Mouse (Mus musculus): ENCODE measurements around the gene Sh2b2. TPM values are rescaled to one million over a fixed set of nuclear protein-coding genes. Genes with fewer than 3 reads are reported as not detected.

Sh2b2 gene
- total and polyA plus RNA-seq, 2 experiments from 2014 or later: 20.9 to 58.0 TPM

DNA sequence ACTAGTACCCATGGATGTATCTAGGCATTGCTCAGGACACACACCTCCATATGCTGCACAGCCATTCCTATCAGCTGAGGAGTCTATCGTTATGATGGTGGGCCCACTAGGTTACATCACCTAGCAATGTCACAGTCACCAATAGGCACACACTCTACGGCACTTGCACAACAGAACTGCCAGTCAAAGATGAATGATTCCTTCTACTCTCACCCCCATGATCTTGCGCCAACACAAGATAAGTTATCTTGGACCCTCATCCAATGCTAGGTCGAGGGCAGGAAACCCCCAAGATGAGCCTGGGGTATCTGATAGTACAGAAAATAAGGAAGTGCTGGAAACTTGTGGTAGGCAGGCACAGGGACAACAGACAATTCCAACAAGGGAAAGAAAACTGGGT, 63.5 kb downstream of the Sh2b2 start:
- H3K9me3 ChIP-seq (ENCODE audit: low read length): no peaks in the 10 kb centered on the region
- no peak overlapping the region for H3K4me3 ChIP-seq (ENCODE audit: low read depth, low read length)
- DNase-seq (ENCODE audit: low spot score) (no peak), ATAC-seq (ENCODE audit: low FRiP score) (no peak)
- no peak overlapping the region for H3K4me2 ChIP-seq (ENCODE audit: low read depth, low read length, poor library complexity, severe bottlenecking)
- no peak overlapping the region for H3K9ac ChIP-seq (replicated peaks; ENCODE audit: low read length, poor library complexity, severe bottlenecking)
- no peaks in the 10 kb centered on the region for H3K27me3 ChIP-seq (ENCODE audit: insufficient read depth, low read length)
- H3K27ac ChIP-seq (ENCODE audit: low read depth, low read length): no peak overlapping the region
- WGBS: 97% methylated on average over 4 of the region's 4 CpGs
- H3K36me3 ChIP-seq (ENCODE audit: insufficient read depth, low read length): peaks cover 65% of the 10 kb centered on the region
- TF ChIP-seq CTCF (IDR thresholded peaks at IDR 0.05): no peak
- no peaks in the 10 kb centered on the region for H3K4me1 ChIP-seq (ENCODE audit: insufficient read depth, low read length)

DNA sequence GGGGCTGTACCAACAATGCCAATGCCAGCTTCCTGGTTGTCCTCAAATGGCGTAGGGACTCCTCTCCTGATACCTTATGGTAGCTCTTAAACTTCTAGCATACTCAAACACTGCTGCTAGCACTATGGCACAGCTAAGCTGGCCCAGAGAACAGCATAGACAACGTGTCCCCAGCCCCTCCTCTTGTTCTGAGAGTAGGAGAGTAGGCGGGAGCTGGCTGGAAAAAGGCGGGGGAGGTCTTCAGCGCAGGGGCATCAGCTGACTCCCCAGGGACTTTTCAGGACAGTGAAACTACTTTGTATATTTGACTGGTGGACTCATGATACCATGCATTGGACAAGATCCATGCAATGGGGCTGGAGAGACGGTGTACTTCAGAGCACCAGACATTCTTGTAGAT, 64.3 kb downstream of the Sh2b2 start:
- DNase-seq (ENCODE audit: low spot score): no peak
- Histone ChIP-seq H3K27me3 (ENCODE audit: insufficient read depth, low read length) (no peaks in the 10 kb centered on the region), H3K27ac (ENCODE audit: low read depth, low read length) (no peak overlapping the region), H3K36me3 (ENCODE audit: insufficient read depth, low read length) (peaks cover 66% of the 10 kb centered on the region), H3K4me1 (ENCODE audit: insufficient read depth, low read length) (no peaks in the 10 kb centered on the region), H3K9me3 (ENCODE audit: low read length) (no peaks in the 10 kb centered on the region), H3K4me2 (ENCODE audit: low read depth, low read length, poor library complexity, severe bottlenecking) (no peak overlapping the region), H3K4me3 (ENCODE audit: low read depth, low read length) (no peak overlapping the region), H3K9ac (replicated peaks; ENCODE audit: low read length, poor library complexity, severe bottlenecking) (no peak overlapping the region)
- 92% methylated on average over 6 of the region's 6 CpGs for WGBS
- no peak for TF ChIP-seq CTCF (IDR thresholded peaks at IDR 0.05)
- ATAC-seq (ENCODE audit: low FRiP score): no peak

DNA sequence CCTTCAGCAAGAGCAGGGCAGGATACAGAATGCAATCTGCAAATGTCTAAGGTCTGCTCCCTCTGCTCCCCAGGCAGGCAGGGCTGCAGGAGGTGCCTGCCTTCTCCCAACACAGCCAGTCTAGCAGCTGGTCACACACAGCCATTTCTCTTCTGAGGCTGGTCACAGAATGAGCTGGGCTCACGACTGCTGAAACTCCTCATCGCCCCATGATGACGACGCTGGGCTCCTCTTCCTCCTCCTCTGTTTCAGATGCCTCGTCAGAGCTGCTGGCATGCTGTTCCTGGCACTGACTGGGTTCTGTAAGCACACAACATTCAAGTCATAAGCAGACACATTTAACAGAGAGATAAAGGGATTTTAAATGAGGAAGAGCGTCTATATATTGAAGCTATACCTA, 65.2 kb downstream of the Sh2b2 start:
- no peak for ATAC-seq (ENCODE audit: low FRiP score)
- no peaks in the 10 kb centered on the region for H3K27me3 ChIP-seq (ENCODE audit: insufficient read depth, low read length)
- no peak for TF ChIP-seq CTCF (IDR thresholded peaks at IDR 0.05)
- no peak overlapping the region for H3K4me3 ChIP-seq (ENCODE audit: low read depth, low read length)
- peaks cover 62% of the 10 kb centered on the region for H3K36me3 ChIP-seq (ENCODE audit: insufficient read depth, low read length)
- no peak overlapping the region for H3K9ac ChIP-seq (replicated peaks; ENCODE audit: low read length, poor library complexity, severe bottlenecking)
- 93% methylated on average over 6 of the region's 6 CpGs for WGBS
- no peak overlapping the region for H3K4me2 ChIP-seq (ENCODE audit: low read depth, low read length, poor library complexity, severe bottlenecking)
- H3K9me3 ChIP-seq (ENCODE audit: low read length): no peaks in the 10 kb centered on the region
- no peak overlapping the region for H3K27ac ChIP-seq (ENCODE audit: low read depth, low read length)
- no peak for DNase-seq (ENCODE audit: low spot score)
- no peaks in the 10 kb centered on the region for H3K4me1 ChIP-seq (ENCODE audit: insufficient read depth, low read length)

DNA sequence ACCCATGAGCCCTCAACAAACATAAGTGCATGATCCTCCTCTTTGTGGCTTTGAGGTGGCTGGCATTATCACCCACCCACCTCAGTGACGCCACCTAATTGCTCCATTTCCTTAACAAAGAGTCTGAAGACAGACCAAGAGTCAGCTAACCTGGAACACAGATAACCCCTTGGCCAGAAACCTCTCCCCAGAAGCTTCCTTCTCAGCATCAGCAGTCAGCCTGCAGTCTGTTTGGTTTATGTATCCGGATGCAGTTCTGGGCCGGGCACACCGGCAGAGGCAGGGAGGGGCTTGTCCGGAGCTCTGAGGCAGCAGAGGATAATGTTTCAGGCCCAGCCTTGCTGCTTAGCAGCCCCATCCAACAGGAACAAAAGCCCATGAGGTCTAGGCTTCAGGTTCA, 66.8 kb downstream of the Sh2b2 start:
- TF ChIP-seq CTCF (IDR thresholded peaks at IDR 0.05): no peak
- H3K9me3 ChIP-seq (ENCODE audit: low read length): no peaks in the 10 kb centered on the region
- ATAC-seq (ENCODE audit: low FRiP score) (no peak), DNase-seq (ENCODE audit: low spot score) (no peak)
- H3K27me3 ChIP-seq (ENCODE audit: insufficient read depth, low read length): no peaks in the 10 kb centered on the region
- no peaks in the 10 kb centered on the region for H3K4me1 ChIP-seq (ENCODE audit: insufficient read depth, low read length)
- whole genome bisulfite sequencing: 66% methylated on average over 5 of the region's 5 CpGs
- H3K4me2 ChIP-seq (ENCODE audit: low read depth, low read length, poor library complexity, severe bottlenecking): no peak overlapping the region
- H3K9ac ChIP-seq (replicated peaks; ENCODE audit: low read length, poor library complexity, severe bottlenecking): no peak overlapping the region
- H3K4me3 ChIP-seq (ENCODE audit: low read depth, low read length): no peak overlapping the region
- peaks cover 55% of the 10 kb centered on the region for H3K36me3 ChIP-seq (ENCODE audit: insufficient read depth, low read length)
- no peak overlapping the region for H3K27ac ChIP-seq (ENCODE audit: low read depth, low read length)

DNA sequence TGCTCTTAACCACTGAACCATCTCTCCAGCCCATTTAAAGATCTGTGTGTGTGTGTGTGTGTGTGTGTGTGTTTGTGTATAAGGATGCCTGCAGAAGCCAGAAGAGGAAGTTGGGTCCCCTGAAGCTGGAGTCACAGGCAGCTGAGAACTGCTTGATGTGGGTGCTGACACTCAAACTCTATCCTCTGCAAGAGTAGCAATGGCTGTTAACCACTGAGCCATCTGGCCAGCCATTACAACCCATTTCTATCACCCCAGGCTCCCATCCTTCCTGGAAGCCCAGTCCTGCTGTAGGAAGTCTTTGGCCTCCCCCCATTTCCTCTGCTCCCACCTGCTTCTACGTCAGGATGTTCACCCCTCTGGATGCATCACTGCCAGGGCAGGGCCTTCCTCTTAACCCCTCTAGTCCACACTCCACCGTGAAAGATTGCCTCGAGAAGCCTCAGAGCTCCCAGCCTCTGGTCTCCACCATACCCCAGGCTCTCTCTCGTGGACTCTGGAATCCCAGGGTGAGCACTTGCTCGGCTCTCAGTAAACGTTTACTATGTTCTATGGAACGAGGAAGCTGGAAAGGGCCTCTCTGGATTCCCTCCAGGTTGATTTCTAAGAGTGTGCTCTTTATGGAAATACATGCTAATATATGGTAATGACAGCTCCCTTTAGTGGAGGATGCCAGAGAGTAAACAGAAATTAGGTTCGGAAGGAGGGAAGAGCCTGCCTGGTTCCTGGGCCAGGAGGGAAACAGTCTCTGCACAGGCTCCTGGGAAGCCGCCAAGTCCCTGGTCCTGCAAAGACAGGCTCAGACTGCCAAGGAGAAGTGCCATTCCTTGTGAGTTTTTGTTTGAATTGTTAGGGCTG, 72.5 kb downstream of the Sh2b2 start:
- Histone ChIP-seq H3K36me3 (ENCODE audit: insufficient read depth, low read length) (peaks cover 11% of the 10 kb centered on the region), H3K4me1 (ENCODE audit: insufficient read depth, low read length) (peaks cover 5% of the 10 kb centered on the region; the same call in 1 of the 2 replicates), H3K4me3 (ENCODE audit: low read depth, low read length) (no peak overlapping the region), H3K9ac (replicated peaks; ENCODE audit: low read length, poor library complexity, severe bottlenecking) (no peak overlapping the region; the same call in 1 of the 2 replicates), H3K9me3 (ENCODE audit: low read length) (no peaks in the 10 kb centered on the region), H3K27ac (ENCODE audit: low read depth, low read length) (no peak overlapping the region; the same call in 1 of the 2 replicates), H3K4me2 (ENCODE audit: low read depth, low read length, poor library complexity, severe bottlenecking) (no peak overlapping the region), H3K27me3 (ENCODE audit: insufficient read depth, low read length) (no peaks in the 10 kb centered on the region)
- ATAC-seq (ENCODE audit: low FRiP score): no peak
- 27% methylated on average over 9 of the region's 9 CpGs for WGBS
- TF ChIP-seq CTCF (IDR thresholded peaks at IDR 0.05): no peak
- DNase-seq (ENCODE audit: low spot score): peak; percentile 74

DNA sequence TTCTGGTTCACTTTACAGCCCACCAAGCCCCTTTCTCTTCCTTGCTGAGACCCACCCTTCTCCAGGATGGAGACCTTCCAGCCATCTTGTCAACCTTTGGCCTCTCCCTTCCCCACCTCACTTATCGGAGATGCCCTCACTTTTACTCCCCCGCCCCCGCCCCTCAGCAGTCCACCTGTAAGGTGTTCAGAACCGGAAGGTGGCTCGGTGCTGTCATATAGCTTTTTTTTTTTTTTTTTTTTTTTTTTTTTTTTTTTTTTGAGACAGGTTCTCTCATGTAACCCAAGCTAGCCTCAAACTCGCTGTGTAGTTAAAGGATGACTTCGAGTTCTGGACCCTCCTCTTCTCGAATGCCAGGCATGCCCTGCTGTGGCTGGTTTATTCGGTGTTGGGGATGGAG, 73.4 kb downstream of the Sh2b2 start:
- H3K9ac ChIP-seq (replicated peaks; ENCODE audit: low read length, poor library complexity, severe bottlenecking): no peak overlapping the region
- no peak for ATAC-seq (ENCODE audit: low FRiP score)
- no peak overlapping the region for H3K4me3 ChIP-seq (ENCODE audit: low read depth, low read length)
- H3K4me1 ChIP-seq (ENCODE audit: insufficient read depth, low read length): peaks cover 5% of the 10 kb centered on the region; the same call in 1 of the 2 replicates
- no peaks in the 10 kb centered on the region for H3K9me3 ChIP-seq (ENCODE audit: low read length)
- peaks cover 4% of the 10 kb centered on the region for H3K36me3 ChIP-seq (ENCODE audit: insufficient read depth, low read length)
- no peaks in the 10 kb centered on the region for H3K27me3 ChIP-seq (ENCODE audit: insufficient read depth, low read length)
- H3K27ac ChIP-seq (ENCODE audit: low read depth, low read length): no peak overlapping the region
- 86% methylated on average over 9 of the region's 9 CpGs for WGBS
- DNase-seq (ENCODE audit: low spot score): no peak
- no peak overlapping the region for H3K4me2 ChIP-seq (ENCODE audit: low read depth, low read length, poor library complexity, severe bottlenecking)
- no peak for TF ChIP-seq CTCF (IDR thresholded peaks at IDR 0.05)

Measured in midbrain, postnatal 0 days (tissue).